Mouse (Mus musculus) liver, postnatal 0 days (tissue): Measurements from ENCODE around the gene Mapre3.

Source experiments
- CTCF ChIP-seq: sonication (generic); IDR thresholded peaks from 2 replicates; pipeline ENCODE4 v1.5.1; 2016; ENCODE audit warnings: antibody characterized with exemption, low read depth
- EP300 ChIP-seq: IDR thresholded peaks from 2 replicates; pipeline ENCODE4 v1.6.1; 2016; ENCODE audit warnings: antibody characterized with exemption, low read depth, mild to moderate bottlenecking

- TF ChIP-seq EP300: no peak
- no peak for TF ChIP-seq CTCF
Observed at GRCm38 (mm10) chr5:30886731-30887130, 72.3 kb downstream of the Mapre3 start.
